Mouse (Mus musculus) ovary, postnatal 14 days (tissue): Measurements from ENCODE around the gene H2-T22.
"Not testable (repeated sequence)": the region's sequence is repeated elsewhere in the genome, so short reads cannot be mapped to it uniquely, and the experiment has no call there.

Source experiments
- DNase-seq: peaks from one replicate; pipeline ENCODE4 v3.0.0; 2022; ENCODE audit warnings: low spot score

H2-T22 gene

DNA sequence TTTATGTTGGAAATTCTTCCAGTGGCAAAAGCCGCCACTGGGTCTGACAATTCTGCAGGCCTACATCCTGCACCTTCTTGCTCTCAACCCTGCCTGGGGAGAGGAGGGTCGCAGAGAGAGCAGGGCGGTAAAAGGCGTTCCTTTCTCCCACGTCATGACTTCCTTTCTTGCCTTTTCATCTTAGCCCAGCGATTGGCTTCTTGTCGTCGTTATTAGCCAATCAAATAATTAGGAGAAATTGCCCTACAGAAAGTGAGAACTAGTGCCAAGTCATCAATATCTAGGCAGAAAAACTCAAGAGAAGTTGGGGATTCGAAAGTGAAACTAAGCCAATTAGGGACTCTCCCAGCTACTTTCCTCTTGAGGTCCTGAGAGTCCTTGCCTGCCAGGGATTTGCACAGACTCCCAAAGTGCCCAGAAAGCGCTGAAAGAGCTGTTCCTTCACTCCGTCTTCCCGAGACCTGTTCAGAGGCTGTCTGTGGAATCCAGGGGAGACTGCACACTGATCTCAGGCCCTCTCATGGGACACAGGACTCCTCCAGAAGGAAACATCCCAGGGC is at the start of gene H2-T22, which contains the start of gene Gm6034:
Gene H2-T22 (minus strand): TSS at position 138 of the 560 bp plus-strand sequence.
Gene Gm6034 (plus strand): TSS at position 352 of the 560 bp plus-strand sequence.
- DNase-seq: peak; percentile 45

DNA sequence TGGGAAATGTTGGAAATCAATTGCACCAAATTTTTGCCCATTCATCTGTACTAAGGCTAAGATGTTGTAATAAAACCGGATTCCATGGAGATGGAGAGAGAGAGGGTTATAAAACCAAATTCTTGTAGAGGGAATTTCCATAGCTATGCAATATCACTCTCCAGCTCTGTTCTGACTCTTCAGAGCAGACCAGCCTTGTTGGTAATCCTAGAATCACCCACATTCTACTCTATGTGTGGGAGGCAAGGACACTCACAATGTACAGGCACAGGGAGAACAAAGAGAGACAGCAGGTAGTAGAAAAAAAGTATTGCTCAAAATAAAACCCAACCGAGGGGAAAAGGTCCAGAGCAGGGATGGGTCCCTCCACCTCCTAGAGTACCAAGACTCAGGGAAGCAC is 49.4 kb upstream of the H2-T22 start:
- DNase-seq: not testable (repeated sequence)

DNA sequence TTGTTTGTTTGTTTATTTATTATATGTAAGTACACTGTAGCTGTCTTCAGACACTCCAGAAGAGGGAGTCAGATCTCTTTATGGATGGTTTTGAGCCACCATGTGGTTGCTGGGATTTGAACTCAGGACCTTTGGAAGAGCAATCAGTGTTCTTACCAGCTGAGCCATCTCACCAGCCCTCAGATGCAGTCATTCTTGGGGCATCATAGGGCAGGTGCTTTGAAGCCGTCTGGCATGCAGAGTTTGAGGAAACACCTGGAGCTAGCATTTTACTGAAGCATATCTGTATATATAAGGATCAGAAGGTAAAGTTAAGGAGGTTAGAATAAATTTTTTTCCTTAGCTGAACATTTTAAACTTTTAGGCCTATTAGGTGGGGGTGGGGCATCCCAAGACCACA is 43.4 kb upstream of the H2-T22 start:
- not testable (repeated sequence) for DNase-seq

DNA sequence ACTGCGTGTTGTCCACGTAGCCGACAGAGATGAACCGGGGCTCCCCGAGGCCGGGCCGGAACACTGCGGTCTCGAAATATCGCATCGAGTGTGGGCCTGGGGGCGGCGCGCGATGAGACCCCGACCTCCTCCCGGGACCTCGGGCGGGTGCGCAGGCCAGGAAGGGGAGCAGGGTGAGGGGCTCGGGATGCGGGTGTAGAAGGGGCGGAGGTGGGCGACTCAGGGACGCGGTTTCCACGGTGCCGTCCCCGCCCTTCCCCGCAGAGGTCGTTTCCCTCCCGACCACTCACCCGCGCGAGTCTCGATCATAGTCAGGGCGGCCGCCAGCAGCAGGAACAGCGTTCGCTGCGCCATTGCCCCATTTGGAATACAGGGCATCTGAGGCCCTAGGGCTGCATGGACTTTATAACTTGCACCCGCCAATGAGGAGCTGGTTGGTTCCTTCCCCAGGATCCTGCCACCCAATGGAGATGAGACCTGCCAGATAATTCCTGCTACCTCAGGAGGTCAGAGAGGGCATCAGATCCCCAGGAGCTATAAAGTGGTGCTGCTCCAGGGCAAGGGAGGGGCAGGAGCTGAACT is 41.4 kb upstream of the H2-T22 start:
- DNase-seq: no peak

DNA sequence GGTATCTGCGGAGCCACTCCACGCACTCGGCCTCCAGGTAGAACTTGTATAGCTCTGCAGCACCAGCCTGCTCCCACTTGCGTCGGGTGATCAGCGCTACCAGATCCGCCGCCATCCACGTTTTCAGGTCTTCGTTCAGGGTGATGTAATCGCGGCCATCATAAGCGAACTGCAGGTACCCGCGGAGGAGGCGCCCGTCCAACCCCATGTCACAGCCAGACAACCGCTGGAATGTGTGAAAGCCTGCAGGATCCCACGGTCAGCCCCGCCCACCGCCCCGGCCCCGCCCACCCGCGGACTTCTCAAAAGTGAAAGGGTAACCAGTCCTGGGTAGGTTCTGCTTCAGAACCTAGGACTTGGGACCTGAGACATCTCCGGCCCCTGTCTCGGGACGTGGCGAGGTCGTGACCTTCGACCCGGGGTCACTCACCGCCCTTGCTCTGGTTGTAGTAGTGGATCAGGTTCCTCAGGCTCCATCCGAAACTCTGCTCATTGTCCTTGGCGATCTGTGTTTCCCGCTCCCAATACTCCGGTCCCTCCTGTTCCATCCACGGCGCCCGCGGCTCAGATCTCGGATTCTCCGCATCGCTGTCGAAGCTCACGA is 40.8 kb upstream of the H2-T22 start:
- no peak for DNase-seq

DNA sequence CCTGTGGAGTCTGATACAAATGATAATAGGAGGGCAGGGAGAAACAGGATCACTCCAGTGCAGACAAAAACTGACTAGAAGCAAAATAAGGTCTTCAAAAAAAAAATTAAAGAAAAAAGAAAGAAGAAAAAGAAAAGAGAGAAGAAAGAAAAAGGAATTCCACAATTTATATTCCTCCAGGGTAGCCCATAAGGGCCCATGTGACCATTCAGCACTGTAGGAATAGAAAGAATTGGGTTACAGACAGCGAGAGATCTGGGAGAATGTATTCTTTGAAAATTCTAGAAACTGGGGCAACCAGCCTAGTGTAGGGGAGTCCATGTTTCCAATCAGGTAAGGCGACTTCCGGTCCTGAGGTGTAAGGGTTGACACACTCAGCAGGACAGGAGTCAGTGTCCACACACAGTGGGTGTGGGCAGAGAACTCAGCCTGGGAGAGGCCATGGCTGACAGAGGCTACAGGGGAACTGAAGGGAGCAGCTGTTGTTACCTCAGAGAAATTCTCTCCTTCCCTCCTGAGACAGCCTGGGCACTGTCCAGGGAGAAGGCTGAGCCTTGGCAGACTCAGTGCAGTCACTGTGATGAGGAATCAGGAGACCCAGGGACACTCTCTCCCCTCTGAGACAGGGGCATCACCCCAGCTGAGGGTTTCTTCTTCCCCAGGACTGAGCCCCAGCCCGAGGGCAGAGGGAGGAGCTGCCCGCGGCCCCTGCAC is 40.1 kb upstream of the H2-T22 start:
- DNase-seq: not testable (repeated sequence)

DNA sequence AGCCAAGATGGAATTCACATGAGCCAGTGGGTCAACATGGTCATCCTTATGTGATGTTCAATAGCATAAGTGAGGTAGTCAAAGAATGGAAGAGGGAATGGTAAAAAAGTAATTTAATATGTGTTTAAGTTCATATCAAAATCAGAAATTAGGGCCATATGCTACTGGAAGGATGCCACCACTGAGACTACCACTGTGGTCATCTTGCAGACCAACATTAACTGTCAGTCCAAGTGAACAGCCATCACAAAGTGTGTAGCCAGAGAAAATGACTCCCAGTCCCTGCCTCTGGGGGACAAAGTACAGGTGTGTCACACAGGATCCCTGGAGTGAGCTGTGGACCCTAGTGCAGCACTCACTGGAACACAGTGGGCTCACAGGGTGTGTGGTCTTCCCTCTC is 39.4 kb upstream of the H2-T22 start:
- DNase-seq: not testable (repeated sequence)

DNA sequence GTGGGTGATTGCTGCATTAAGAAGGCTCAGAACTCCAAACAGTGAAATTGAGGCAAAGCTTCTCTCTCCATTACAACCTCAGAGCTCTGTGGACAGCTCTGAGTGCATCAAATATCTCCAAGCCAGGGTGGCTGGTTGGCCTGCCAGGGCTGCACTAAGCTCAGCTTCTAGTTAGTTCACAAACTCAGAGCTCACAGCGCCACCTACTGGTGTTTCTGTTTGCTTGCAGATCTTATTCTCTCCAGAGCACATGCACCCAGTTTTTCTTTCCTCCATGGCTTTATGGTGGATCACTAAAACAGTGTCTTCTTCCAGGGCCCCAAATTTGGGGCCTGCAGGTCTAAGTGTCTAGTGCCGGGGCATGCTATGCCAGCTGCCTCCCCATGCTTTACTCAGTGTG is 18.3 kb upstream of the H2-T22 start:
- DNase-seq: peak; percentile 84

DNA sequence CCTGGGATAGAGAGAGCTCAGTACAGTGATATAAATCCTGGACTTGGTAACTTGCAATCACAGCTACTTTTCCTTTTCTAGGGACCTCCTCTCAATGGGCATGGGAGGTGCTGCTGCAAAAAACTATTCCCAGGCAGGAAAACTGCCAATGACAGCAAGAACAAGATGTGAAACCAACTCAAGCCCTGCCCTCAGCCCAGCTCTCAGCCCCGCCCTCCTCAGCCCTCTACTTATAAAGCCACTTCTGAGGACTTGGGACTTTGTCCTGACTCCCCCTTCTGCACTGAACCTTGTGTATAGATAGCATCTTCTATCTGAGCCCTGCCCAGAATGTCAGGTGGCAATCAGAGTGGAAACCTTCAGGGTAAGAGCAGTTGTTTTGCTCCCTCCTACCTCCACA is 15.8 kb upstream of the H2-T22 start, which contains the start of gene Gm11127:
Gene Gm11127 (minus strand): TSS at position 10 of the 400 bp plus-strand sequence.
- DNase-seq: not testable (repeated sequence)

DNA sequence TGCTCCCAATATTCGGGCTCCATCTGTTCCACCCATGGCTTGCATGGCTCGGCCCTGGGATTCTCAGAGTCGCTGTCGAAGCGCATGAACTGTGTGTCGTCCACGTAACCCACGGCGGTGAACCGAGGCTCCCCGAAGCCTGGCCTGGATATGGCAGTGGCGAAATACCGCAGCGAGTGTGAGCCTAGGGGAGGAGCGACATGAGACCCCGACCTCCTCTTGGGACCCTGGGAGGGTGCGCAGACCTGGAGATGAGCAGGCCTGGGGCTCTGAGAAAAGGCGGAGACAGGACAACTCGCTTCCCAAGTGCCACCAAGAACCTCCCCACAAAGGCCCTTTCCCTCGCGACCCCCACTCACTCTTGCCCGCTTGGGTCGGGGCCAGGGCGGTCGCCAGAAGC is 15.4 kb upstream of the H2-T22 start:
- DNase-seq: not testable (repeated sequence)

DNA sequence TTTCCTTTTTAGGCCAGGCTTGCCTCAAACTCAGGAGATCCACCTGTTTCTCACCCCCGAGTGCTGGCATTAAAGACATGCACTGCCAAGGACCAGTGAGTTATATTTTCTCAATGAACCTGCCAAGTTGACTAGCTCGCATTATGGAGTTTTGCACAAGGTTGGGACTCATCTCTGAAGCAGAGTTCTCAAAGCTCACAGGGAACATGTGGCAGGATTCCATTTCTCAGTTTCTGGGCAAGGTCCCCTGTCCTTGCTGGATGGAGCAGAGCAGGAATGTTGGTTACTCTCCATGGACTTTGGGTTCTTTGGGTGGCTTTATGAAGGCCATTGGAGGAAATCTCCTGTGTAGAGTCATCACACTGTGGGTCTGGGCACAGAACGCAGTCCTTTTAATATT is 739 bp upstream of the H2-T22 start:
- no peak for DNase-seq

DNA sequence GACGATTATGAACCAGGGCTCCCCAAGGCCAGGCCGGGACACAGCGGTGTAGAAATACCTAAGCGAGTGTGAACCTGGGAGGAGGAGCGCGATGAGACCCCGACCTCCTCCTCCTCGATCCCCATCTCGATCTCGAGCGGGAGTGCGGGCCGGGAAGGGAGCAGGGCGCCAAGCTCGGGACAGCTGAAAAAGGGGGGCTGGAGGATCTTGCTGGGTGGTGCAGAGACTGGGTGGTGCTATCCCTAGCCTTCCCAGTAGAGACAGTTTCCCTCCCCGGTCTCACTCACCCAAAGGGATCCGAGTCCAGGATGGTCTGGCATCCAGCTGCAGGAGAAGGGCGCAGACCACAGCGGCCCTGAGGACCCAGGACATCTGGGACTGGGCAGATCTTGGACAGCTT is 492 bp downstream of the H2-T22 start:
- DNase-seq: not testable (repeated sequence)

DNA sequence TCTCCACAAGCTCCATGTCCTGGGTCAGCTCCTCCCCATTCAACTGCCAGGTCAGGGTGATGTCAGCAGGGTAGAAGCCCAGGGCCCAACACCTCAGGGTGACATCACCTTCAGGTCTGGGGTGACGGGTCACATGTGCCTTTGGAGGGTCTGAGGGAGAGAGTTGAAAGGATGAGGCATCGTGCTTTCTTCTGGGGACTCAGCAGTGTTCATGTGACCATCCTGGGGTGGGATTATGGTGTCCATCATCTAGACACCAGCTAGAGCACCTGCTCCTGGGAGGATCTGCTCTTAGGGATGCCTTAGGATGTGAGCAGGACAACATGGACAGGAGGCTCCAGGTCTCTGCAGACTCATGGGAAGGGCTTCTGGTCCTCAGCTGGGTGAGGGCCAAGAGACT is 1.9 kb downstream of the H2-T22 start:
- not testable (repeated sequence) for DNase-seq

DNA sequence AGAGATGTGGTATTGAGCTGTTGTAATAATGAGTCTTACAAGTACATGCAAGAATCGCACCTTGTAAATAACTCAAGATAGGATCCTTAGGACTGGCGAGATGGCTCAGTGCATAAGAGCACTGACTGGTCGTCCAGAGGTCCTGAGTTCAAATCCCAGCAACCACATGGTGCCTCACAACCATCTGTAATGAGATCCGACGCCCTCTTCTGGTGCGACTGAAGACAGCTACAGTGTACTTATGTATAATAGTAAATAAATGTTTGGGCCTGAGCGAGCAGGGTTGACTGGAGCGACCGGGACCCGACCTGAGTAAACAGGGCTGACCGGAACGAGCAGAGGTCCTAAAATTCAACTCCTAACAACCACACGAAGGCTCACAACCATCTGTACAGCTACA is 6.4 kb downstream of the H2-T22 start:
- not testable (repeated sequence) for DNase-seq

DNA sequence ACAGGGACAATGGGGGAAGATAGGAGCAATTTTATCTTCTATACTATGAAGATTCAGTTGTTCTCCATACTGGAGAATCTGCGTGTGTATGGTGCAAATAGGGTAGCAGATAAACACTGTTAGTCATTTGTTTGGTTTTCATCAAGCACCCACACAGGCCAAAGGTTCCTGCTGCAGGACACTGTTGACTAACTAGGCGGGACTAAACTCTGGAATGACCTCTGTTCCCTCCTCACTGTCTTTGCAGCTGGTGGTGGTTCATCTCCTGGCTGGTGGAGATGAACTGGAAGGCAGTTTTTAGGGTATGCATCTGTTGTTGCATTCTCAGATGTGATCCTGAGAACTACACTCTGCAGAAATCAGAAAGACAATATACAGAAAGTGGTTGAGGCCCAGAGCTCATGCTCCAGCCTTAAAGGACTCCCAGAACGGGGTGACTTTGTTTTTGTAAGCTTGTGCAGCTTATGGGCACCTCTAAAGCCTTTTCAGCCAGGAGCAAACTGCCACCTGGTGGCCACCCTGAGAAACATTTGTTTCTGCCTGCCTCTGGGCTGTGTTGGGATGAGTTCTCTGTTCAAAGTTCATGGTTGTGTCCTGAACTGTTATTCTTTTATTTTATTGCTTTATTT is 7.4 kb downstream of the H2-T22 start:
- DNase-seq: not testable (repeated sequence)

DNA sequence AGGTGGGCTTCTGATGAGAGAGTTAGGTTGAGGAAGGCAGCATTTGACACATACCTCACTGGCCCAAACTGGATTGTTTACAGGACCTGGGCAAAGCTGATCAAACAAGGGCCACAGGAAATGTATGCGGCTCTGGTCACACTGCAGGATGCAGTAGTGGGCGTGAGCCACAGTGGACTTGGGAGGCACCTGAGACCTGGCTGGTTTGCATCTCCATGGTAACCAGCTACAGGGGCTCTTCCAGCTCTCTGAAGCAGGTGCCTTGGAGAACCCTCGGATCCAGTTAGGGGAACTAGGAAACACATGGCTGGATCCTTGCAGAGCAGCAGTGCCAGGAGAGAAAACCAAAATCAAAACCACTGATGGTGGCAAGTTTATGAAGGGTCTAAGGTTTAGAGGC is 8.0 kb downstream of the H2-T22 start:
- not testable (repeated sequence) for DNase-seq

DNA sequence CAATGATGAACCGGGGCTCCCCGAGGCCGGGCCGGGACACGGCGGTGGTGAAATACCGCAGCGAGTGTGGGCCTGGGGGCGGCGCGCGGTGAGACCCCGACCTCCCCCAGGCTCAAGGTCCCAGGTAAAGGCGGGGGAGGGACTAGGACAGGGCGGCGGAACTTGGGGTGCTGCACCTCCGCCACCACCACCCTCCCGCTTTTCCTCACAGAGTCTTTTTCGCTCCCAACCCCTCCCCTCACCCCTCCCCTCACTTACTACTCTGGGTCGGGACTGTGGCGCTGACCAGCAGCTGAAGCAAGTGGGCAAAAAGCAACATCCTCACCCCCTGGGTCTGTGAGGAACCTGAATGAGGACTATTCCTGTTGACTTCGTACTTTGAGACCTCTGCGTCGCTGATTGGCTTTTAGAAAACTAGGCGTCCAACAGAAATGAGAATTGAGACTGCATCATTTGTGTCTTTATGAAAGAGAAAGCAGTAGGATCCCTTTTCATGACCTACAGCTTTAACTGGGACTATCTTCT is 10.1 kb downstream of the H2-T22 start, which contains the start of gene H2-T23:
Gene H2-T23 (minus strand): TSS at position 505 of the 525 bp plus-strand sequence.
- peak; percentile 33 for DNase-seq

DNA sequence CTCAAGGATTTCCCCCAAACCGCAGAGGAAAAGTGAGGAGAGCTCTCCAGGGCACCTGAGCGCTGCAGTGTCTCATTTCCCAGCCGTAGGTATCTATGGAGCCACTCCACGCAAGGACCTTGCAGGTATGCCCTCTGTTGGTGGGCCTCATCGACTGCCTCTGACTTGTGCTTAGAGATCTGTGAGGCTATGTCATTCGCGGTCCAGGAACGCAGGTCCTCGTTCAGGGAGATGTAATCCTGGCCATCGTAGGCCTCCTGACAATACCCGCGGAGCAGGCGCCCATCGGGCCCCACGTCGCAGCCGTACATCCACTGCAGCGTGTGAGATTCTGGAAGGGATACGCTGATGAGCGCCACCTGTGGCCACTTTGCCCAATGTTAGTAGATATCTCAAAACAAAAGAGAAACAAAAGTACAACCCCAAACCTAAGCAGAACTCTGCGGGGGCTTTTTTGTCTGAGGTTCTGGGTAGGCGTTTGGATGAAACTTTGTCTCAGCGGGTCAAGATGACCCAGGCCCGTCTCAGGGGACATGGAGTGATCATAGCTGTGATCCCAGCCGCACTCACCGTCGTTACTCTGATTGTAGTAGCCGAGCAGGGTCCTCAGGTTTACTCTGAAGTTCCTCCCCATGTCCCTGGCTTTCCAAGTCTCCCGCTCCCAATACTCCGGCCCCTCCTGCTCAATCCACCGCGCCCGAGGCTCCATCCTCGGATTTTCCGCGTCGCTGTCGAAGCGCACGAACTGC is 10.8 kb downstream of the H2-T22 start:
- DNase-seq: not testable (repeated sequence)

DNA sequence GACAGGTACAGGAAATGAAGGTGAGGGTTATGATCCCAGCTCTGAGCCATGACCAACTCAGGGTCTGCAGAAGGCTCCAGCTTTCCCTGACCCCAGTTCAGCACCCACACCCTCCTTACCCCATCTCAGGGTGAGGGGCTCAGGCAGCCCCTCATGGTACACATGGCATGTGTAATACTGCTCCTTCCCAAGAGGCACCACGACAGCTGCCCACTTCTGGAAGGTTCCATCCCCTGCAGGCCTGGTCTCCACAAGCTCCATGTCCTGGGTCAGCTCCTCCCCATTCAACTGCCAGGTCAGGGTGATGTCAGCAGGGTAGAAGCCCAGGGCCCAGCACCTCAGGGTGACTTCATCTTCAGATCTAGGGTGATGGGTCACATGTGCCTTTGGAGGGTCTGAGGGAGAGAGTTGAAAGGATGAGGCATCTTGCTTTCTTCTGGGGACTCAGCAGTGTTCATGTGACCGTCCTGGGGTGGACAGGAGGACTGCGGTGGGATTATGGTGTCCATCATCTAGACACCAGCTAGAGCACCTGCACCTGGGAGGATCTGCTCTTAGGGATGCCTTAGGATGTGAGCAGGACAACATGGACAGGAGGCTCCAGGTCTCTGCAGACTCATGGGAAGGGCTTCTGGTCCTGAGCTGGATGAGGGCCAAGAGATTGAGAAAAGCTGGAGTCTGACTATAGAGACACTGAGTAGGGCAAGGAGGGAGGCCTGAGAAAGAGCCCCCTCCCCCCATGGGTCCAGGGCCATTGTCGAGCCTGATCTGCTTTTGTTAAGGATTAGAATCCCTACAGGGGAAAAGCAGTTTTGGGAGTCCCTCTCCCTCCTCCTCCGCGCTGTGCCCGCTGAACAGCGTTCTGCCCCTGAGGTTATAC is 11.6 kb downstream of the H2-T22 start:
- not testable (repeated sequence) for DNase-seq

DNA sequence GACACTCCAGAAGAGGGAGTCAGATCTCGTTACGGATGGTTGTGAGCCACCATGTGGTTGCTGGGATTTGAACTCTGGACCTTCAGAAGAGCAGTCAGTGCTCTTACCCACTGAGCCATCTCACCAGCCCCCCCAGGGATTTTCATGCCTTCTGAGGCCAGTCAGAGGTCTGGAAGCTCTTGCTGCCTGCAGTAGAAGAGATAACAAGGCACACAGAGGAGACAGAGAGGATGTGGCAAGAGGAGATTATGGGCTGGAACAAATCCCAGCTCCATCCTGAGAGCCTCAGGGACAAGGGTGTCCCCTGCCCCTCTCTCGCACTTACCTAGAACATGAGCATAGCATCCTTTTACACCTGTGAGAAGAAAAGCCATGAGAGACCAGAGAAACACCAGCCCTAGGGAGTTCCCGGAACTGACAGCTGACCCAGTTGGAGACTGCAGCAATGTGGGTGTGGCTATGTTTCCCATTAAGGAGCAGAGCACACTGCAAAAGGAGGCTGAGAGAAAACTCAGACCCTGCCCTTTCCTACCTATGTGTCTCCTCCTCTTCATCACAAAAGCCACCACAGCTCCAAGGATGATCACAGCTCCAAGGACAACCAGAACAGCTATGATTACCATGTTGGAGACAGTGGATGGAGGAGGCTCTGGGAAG is 12.4 kb downstream of the H2-T22 start:
- DNase-seq: not testable (repeated sequence)
